Mouse (Mus musculus): Measurements from ENCODE around the gene Tox2. TPM values are rescaled to one million over a fixed set of nuclear protein-coding genes. Genes with fewer than 3 reads are reported as not detected.
A peak's percentile ranks its signal among the peaks of the same experiment; 100 is the strongest.

Tox2 gene
- polyA plus RNA-seq, 1 experiment from 2014 or later, result 3.3 TPM

- H3K4me3 ChIP-seq, result no peak overlapping the region
- ATAC-seq (ENCODE audit: borderline replicate concordance, extremely low read depth, low FRiP score, low TSS enrichment), result no peak
- WGBS, result 74% methylated on average over 6 of the region's 6 CpGs
Measured at GRCm38 (mm10) chr2:163192485-163192884, 10.4 kb upstream of the Tox2 start.

GRCm38 (mm10) chr2:163194015-163194414, 8.9 kb upstream of the Tox2 start:
- Histone ChIP-seq H3K4me3 (no peak overlapping the region), H3K27me3 (no peaks in the 10 kb centered on the region), H3K36me3 (no peaks in the 10 kb centered on the region), H3K4me1 (peaks cover 32% of the 10 kb centered on the region), H3K9me3 (no peaks in the 10 kb centered on the region), H3K4me2 (no peak overlapping the region), H3K9ac (no peak overlapping the region), H3K27ac (no peak overlapping the region)
- WGBS, result 81% methylated on average over 2 of the region's 2 CpGs
- ATAC-seq (ENCODE audit: borderline replicate concordance, extremely low read depth, low FRiP score, low TSS enrichment), result no peak

More at GRCm38 (mm10) chr2:163192485-163192884, 10.4 kb upstream of the Tox2 start:
- Histone ChIP-seq H3K27me3 (no peaks in the 10 kb centered on the region), H3K9me3 (no peaks in the 10 kb centered on the region), H3K36me3 (no peaks in the 10 kb centered on the region), H3K4me2 (no peak overlapping the region), H3K27ac (no peak overlapping the region), H3K4me1 (peaks cover 32% of the 10 kb centered on the region), H3K9ac (no peak overlapping the region)

- Histone ChIP-seq H3K36me3 (no peaks in the 10 kb centered on the region), H3K27ac (no peak overlapping the region; the same call in 1 of the 2 replicates), H3K27me3 (no peaks in the 10 kb centered on the region), H3K9me3 (no peaks in the 10 kb centered on the region), H3K4me3 (no peak overlapping the region), H3K4me2 (no peak overlapping the region), H3K9ac (no peak overlapping the region), H3K4me1 (peaks cover 32% of the 10 kb centered on the region)
- 62% methylated on average over 5 of the region's 5 CpGs for WGBS
- ATAC-seq (ENCODE audit: borderline replicate concordance, extremely low read depth, low FRiP score, low TSS enrichment), result no peak
Measured at GRCm38 (mm10) chr2:163194543-163194942, 8.4 kb upstream of the Tox2 start.

GRCm38 (mm10) chr2:163195106-163195833, 7.7 kb upstream of the Tox2 start:
- Histone ChIP-seq H3K9me3 (no peaks in the 10 kb centered on the region), H3K4me2 (no peak overlapping the region), H3K9ac (no peak overlapping the region), H3K4me1 (peaks cover 24% of the 10 kb centered on the region), H3K27ac (no peak overlapping the region), H3K4me3 (no peak overlapping the region), H3K36me3 (no peaks in the 10 kb centered on the region), H3K27me3 (no peaks in the 10 kb centered on the region)
- no peak for ATAC-seq (ENCODE audit: borderline replicate concordance, extremely low read depth, low FRiP score, low TSS enrichment)
- 46% methylated on average over 6 of the region's 6 CpGs for WGBS

- peak; percentile 52; the same call in 1 of the 2 replicates for ATAC-seq (ENCODE audit: borderline replicate concordance, extremely low read depth, low FRiP score, low TSS enrichment)
- Histone ChIP-seq H3K4me1 (peaks cover 22% of the 10 kb centered on the region), H3K4me2 (no peak overlapping the region), H3K9me3 (no peaks in the 10 kb centered on the region), H3K36me3 (no peaks in the 10 kb centered on the region), H3K27ac (no peak overlapping the region), H3K4me3 (no peak overlapping the region), H3K9ac (no peak overlapping the region), H3K27me3 (no peaks in the 10 kb centered on the region)
- 43% methylated on average over 6 of the region's 6 CpGs for WGBS
Measured at GRCm38 (mm10) chr2:163195834-163196145, 7.1 kb upstream of the Tox2 start.

- Histone ChIP-seq H3K27me3 (peaks cover 39% of the 10 kb centered on the region), H3K9me3 (no peaks in the 10 kb centered on the region), H3K4me3 (peak overlapping the region; percentile 60), H3K4me1 (peaks cover 33% of the 10 kb centered on the region), H3K4me2 (peak overlapping the region; percentile 98), H3K36me3 (no peaks in the 10 kb centered on the region), H3K9ac (no peak overlapping the region), H3K27ac (peak overlapping the region; percentile 67)
- no peak for ATAC-seq (ENCODE audit: borderline replicate concordance, extremely low read depth, low FRiP score, low TSS enrichment)
- WGBS, result 33% methylated on average over 8 of the region's 8 CpGs
Measured at GRCm38 (mm10) chr2:163201897-163202296, 1.0 kb upstream of the Tox2 start.

GRCm38 (mm10) chr2:163202553-163202883, 407 bp upstream of the Tox2 start:
- WGBS, result 5% methylated on average over 4 of the region's 4 CpGs
- H3K9ac ChIP-seq, result peak overlapping the region; percentile 16; the same call in 1 of the 2 replicates
- no peaks in the 10 kb centered on the region for H3K36me3 ChIP-seq
- no peak for ATAC-seq (ENCODE audit: borderline replicate concordance, extremely low read depth, low FRiP score, low TSS enrichment)
- H3K4me1 ChIP-seq, result peaks cover 33% of the 10 kb centered on the region
- H3K27me3 ChIP-seq, result peaks cover 39% of the 10 kb centered on the region
- peak overlapping the region; percentile 60 for H3K4me3 ChIP-seq
- peak overlapping the region; percentile 98 for H3K4me2 ChIP-seq
- H3K9me3 ChIP-seq, result peaks cover 4% of the 10 kb centered on the region; the same call in 1 of the 2 replicates
- peak overlapping the region; percentile 67 for H3K27ac ChIP-seq

- Histone ChIP-seq H3K9me3 (peaks cover 5% of the 10 kb centered on the region; the same call in 1 of the 2 replicates), H3K4me3 (peak overlapping the region; percentile 60), H3K9ac (peak overlapping the region; percentile 39), H3K4me1 (peaks cover 33% of the 10 kb centered on the region), H3K36me3 (no peaks in the 10 kb centered on the region), H3K27ac (no peak overlapping the region), H3K4me2 (peak overlapping the region; percentile 98), H3K27me3 (peaks cover 43% of the 10 kb centered on the region)
- 0 out of 2 replicates have a peak, but pooled peaks have one; percentile 3 for ATAC-seq (ENCODE audit: borderline replicate concordance, extremely low read depth, low FRiP score, low TSS enrichment)
- 1% methylated on average over 75 of the region's 75 CpGs for WGBS
Measured at GRCm38 (mm10) chr2:163203635-163204547, 966 bp downstream of the Tox2 start.

GRCm38 (mm10) chr2:163204548-163205261, 1.8 kb downstream of the Tox2 start:
- H3K4me1 ChIP-seq, result peaks cover 33% of the 10 kb centered on the region
- no peak for ATAC-seq (ENCODE audit: borderline replicate concordance, extremely low read depth, low FRiP score, low TSS enrichment)
- H3K27ac ChIP-seq, result no peak overlapping the region
- under 1% methylated on average over 45 of the region's 45 CpGs for WGBS
- peak overlapping the region; percentile 60 for H3K4me3 ChIP-seq
- peak overlapping the region; percentile 39 for H3K9ac ChIP-seq
- no peaks in the 10 kb centered on the region for H3K36me3 ChIP-seq
- H3K27me3 ChIP-seq, result peaks cover 43% of the 10 kb centered on the region
- peak overlapping the region; percentile 98 for H3K4me2 ChIP-seq
- H3K9me3 ChIP-seq, result peaks cover 5% of the 10 kb centered on the region; the same call in 1 of the 2 replicates

GRCm38 (mm10) chr2:163205262-163205647, 2.3 kb downstream of the Tox2 start:
- Histone ChIP-seq H3K4me2 (peak overlapping the region; percentile 98), H3K4me1 (peaks cover 33% of the 10 kb centered on the region), H3K27ac (no peak overlapping the region), H3K4me3 (peak overlapping the region; percentile 60), H3K9me3 (peaks cover 5% of the 10 kb centered on the region; the same call in 1 of the 2 replicates), H3K27me3 (peaks cover 43% of the 10 kb centered on the region), H3K36me3 (no peaks in the 10 kb centered on the region), H3K9ac (no peak overlapping the region)
- WGBS, result under 1% methylated on average over 6 of the region's 6 CpGs
- no peak for ATAC-seq (ENCODE audit: borderline replicate concordance, extremely low read depth, low FRiP score, low TSS enrichment)

GRCm38 (mm10) chr2:163205737-163206490, 3.0 kb downstream of the Tox2 start:
- Histone ChIP-seq H3K27me3 (peaks cover 43% of the 10 kb centered on the region), H3K4me2 (no peak overlapping the region), H3K27ac (no peak overlapping the region), H3K36me3 (no peaks in the 10 kb centered on the region), H3K4me3 (no peak overlapping the region), H3K9me3 (peaks cover 5% of the 10 kb centered on the region; the same call in 1 of the 2 replicates), H3K9ac (no peak overlapping the region), H3K4me1 (peaks cover 33% of the 10 kb centered on the region)
- WGBS, result 47% methylated on average over 17 of the region's 17 CpGs
- no peak for ATAC-seq (ENCODE audit: borderline replicate concordance, extremely low read depth, low FRiP score, low TSS enrichment)

Data from lung, embryonic 15.5 days (tissue).